Mouse (Mus musculus): ENCODE measurements around the gene Mapk1ip1l.

- TF ChIP-seq CTCF (IDR thresholded peaks at IDR 0.05) (no peak), POLR2A (IDR thresholded peaks at IDR 0.05; ENCODE audit: insufficient read depth, low read depth, low read length) (no peak)
Observed at GRCm38 (mm10) chr14:47346715-47347114, 48.6 kb downstream of the Mapk1ip1l start.
